18 mouse cellular contexts compared by ENCODE assay signal in the genomic region with DNA sequence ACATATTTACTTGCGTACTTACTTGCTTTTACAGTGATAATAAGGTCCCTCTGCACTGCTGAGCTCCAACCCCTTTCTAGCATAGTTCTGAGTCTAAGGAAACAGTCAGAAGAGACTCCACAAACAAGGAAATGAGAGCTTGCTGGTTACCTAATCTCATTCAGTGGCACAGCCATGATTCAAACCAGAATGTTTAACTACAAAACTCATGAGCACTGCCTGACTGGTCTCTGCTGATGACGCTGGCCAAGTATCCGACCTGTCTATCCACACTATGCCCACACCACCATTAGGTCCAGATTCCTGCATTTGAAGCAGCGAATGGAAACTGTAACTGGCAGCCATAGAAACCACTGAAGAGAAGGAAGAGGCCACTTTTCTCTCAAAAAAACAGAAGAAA.
"Had no signal": no experiment of that assay in that cellular context is flagged by ENCODE, and none has a peak within 500 bp of the region (broad histone marks: within the 10 kb centered on the region; RNA-seq: fewer than 3 reads in every experiment).

No protein-coding gene starts in this region.

- H3K27ac ChIP-seq: lung, embryonic 15.5 days; midbrain, embryonic 10.5 days; midbrain, embryonic 12.5 days; neural tube, embryonic 13.5 days; neural tube, embryonic 15.5 days; stomach, embryonic 15.5 days; stomach, postnatal 0 days had no signal

- ATAC-seq: liver, postnatal 0 days; midbrain, embryonic 16.5 days had no signal

- H3K27me3 ChIP-seq: lung, embryonic 15.5 days; midbrain, embryonic 12.5 days; neural tube, embryonic 13.5 days; neural tube, embryonic 15.5 days; stomach, embryonic 15.5 days had no signal

- DNase-seq: liver, postnatal 0 days; lung, adult 2 months; lung, postnatal 10 days; lung, postnatal 4 days; midbrain, embryonic 14.5 days; right cerebral cortex, postnatal 14 days; thymus, adult 2 months; thymus, postnatal 25 days; thymus, postnatal 4 days had no signal

- H3K9me3 ChIP-seq: lung, embryonic 15.5 days; midbrain, embryonic 12.5 days; neural tube, embryonic 13.5 days; neural tube, embryonic 15.5 days; stomach, embryonic 15.5 days had no signal

- H3K4me3 ChIP-seq: lung, embryonic 15.5 days; midbrain, embryonic 10.5 days; midbrain, embryonic 12.5 days; myocyte; neural tube, embryonic 13.5 days; neural tube, embryonic 15.5 days; stomach, embryonic 15.5 days had no signal

- H3K9ac ChIP-seq: liver, postnatal 0 days; lung, embryonic 15.5 days; midbrain, embryonic 12.5 days; neural tube, embryonic 13.5 days; neural tube, embryonic 15.5 days; stomach, embryonic 15.5 days had no signal

- H3K4me1 ChIP-seq: midbrain, embryonic 10.5 days; midbrain, embryonic 12.5 days; neural tube, embryonic 13.5 days; neural tube, embryonic 15.5 days; stomach, embryonic 15.5 days had no signal

- H3K36me3 ChIP-seq: midbrain, embryonic 12.5 days; neural tube, embryonic 15.5 days; stomach, embryonic 15.5 days had no signal

- H3K4me2 ChIP-seq: lung, embryonic 15.5 days; midbrain, embryonic 12.5 days; neural tube, embryonic 13.5 days; neural tube, embryonic 15.5 days; stomach, embryonic 15.5 days had no signal
